Mouse (Mus musculus) layer of hippocampus, adult 18-20 months (tissue): ENCODE data around the gene 4930502E18Rik. TPM values are rescaled to one million over a fixed set of nuclear protein-coding genes. Genes with fewer than 3 reads are reported as not detected.
A peak's percentile ranks its signal among the peaks of the same experiment; 100 is the strongest.
"Not testable (repeated sequence)": the region's sequence is repeated elsewhere in the genome, so short reads cannot be mapped to it uniquely, and the experiment has no call there.

Source experiments
- DNase-seq, 2 experiments: peaks; one replicate each; pipeline ENCODE4 v3.0.0; 2022; ENCODE audit warnings: low spot score in 2 of 2
- long read RNA-seq: library from polyadenylated mRNA; stranded (forward); transcript quantifications from one replicate; pipeline ENCODE4 v2.0.0, GENCODE M21; 2021
- total RNA-seq, 2 experiments: library from RNA; stranded (reverse); gene quantifications; 2 replicates each; pipeline ENCODE4 v1.2.3; 2021

4930502E18Rik gene
- under 1 TPM in 1 of 2 experiments, not detected in 1; 0.38 TPM for total RNA-seq
- long read RNA-seq, result 0 reads

- no peak for DNase-seq
Measured at GRCm38 (mm10) chrX:53724596-53724995, at the start of gene 4930502E18Rik. Gene 4930502E18Rik (plus strand): TSS chrX:53724826.

- DNase-seq, result peak; percentile 43 to 87
Measured at GRCm38 (mm10) chrX:53676943-53677342, 47.7 kb upstream of the 4930502E18Rik start.

- not testable (repeated sequence) for DNase-seq
Measured at GRCm38 (mm10) chrX:53682650-53683049, 42.0 kb upstream of the 4930502E18Rik start.

GRCm38 (mm10) chrX:53684676-53685075 is 40.0 kb upstream of the 4930502E18Rik start:
- DNase-seq, result not testable (repeated sequence)

- no peak for DNase-seq
Measured at GRCm38 (mm10) chrX:53692065-53692464, 32.6 kb upstream of the 4930502E18Rik start.

GRCm38 (mm10) chrX:53693141-53693540 is 31.5 kb upstream of the 4930502E18Rik start:
- DNase-seq, result no peak

- no peak for DNase-seq
Measured at GRCm38 (mm10) chrX:53694008-53694777, 30.4 kb upstream of the 4930502E18Rik start.

GRCm38 (mm10) chrX:53699225-53699624 is 25.4 kb upstream of the 4930502E18Rik start:
- DNase-seq, result peak in 1 of 2 experiments; percentile 3

- no peak for DNase-seq
Measured at GRCm38 (mm10) chrX:53702673-53703072, 22.0 kb upstream of the 4930502E18Rik start.

- no peak for DNase-seq
Measured at GRCm38 (mm10) chrX:53715942-53716322, 8.7 kb upstream of the 4930502E18Rik start.

- DNase-seq, result peak; percentile 14 to 46
Measured at GRCm38 (mm10) chrX:53716323-53717182, 8.1 kb upstream of the 4930502E18Rik start.

GRCm38 (mm10) chrX:53728967-53729366 is 4.3 kb downstream of the 4930502E18Rik start:
- no peak for DNase-seq

GRCm38 (mm10) chrX:53752851-53753250 is 28.2 kb downstream of the 4930502E18Rik start:
- DNase-seq, result no peak

GRCm38 (mm10) chrX:53757736-53758135 is 33.1 kb downstream of the 4930502E18Rik start, which contains the start of gene 1700013H16Rik:
Gene 1700013H16Rik (minus strand): TSS chrX:53757831.
- no peak for DNase-seq

GRCm38 (mm10) chrX:53776276-53776675 is 51.6 kb downstream of the 4930502E18Rik start, which contains the start of gene Zfp36l3:
Gene Zfp36l3 (minus strand): TSS chrX:53776394.
- DNase-seq, result no peak

Other genes with a start within 250 kb of the 4930502E18Rik start
- gene Rtl8c, start 116.8 kb upstream of the 4930502E18Rik start, total RNA-seq, result 100 to 1,000 TPM; 202 to 226 TPM
- gene Gm14597, start 115.8 kb upstream of the 4930502E18Rik start, total RNA-seq, result not detected
- gene Rtl8a, start 81.1 kb upstream of the 4930502E18Rik start, total RNA-seq, result 100 to 1,000 TPM; 208 to 284 TPM
- gene Rtl8b, start 54.4 kb upstream of the 4930502E18Rik start, total RNA-seq, result 100 to 1,000 TPM; 183 to 202 TPM
- not detected for gene 1700013H16Rik, start 33.0 kb downstream of the 4930502E18Rik start, total RNA-seq
- not detected for gene Zfp36l3, start 51.6 kb downstream of the 4930502E18Rik start, total RNA-seq
- 1 to 10 TPM; 1.6 to 2.0 TPM for gene Xlr, start 72.9 kb downstream of the 4930502E18Rik start, total RNA-seq